Mouse (Mus musculus): ENCODE results near the gene Arid1b. TPM values are rescaled to one million over a fixed set of nuclear protein-coding genes. Genes with fewer than 3 reads are reported as not detected.

Arid1b gene
- total and polyA plus RNA-seq, 3 experiments: 6.1 to 12.4 (median 9.7) TPM

DNA sequence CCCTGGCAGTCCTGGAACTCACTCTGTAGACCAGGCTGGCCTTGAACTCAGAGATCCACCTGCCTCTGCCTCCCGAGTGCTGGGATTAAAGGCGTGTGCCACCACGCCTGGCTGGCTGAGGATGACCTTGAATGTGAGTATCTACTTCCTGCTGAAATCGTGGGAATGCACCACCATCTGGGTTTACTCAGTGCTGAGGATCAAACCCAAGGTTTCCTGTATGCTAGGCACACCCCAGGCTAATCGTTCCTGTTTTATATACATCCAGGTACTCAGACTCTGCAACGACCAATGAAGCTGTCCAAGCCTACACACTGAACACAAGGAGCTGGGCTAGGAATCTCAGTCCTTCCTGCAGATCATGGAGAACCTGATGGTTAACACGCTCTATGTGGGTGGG is 9.4 kb upstream of the Arid1b start:
- H3K9me3 ChIP-seq (replicated peaks; ENCODE audit: low read length): no peaks in the 10 kb centered on the region
- H3K4me3 ChIP-seq (replicated peaks in 1 of 3; ENCODE audit: low read depth in 2 of 3, low read length in 2 of 3, poor library complexity in 1 of 3): no peak overlapping the region
- peaks cover 4 to 7% of the 10 kb centered on the region in 2 experiments; a peak in 3 of 4 replicates for H3K4me1 ChIP-seq (ENCODE audit: control insufficient read depth in 1 of 2, insufficient read depth in 2 of 2)
- no peak for DNase-seq (ENCODE audit: extremely low read depth)
- H3K27me3 ChIP-seq (replicated peaks): peaks cover 2% of the 10 kb centered on the region
- dilution Hi-C loops (cut with MboI; ENCODE audit: extremely low pct_ligation_motif_present, extremely low pct_unique_long_range_greater_than_20kb, low sequenced_read_pairs): no loop called here
- H3K9ac ChIP-seq (ENCODE audit: insufficient read depth, low read depth): no peak overlapping the region
- no peaks in the 10 kb centered on the region for H3K36me3 ChIP-seq (replicated peaks in 1 of 2; ENCODE audit: control insufficient read depth in 1 of 2, insufficient read depth in 1 of 2, low read length in 1 of 2)
- H3K79me2 ChIP-seq (replicated peaks; ENCODE audit: control insufficient read depth, extremely low read depth, insufficient read depth, poor library complexity, severe bottlenecking): no peaks in the 10 kb centered on the region
- in situ Hi-C loops (cut with MboI; ENCODE audit: low pct_ligation_motif_present, low pct_unique_long_range_greater_than_20kb, low sequenced_read_pairs): no loop called here
- TF ChIP-seq RAD21 (IDR thresholded peaks at IDR 0.05; ENCODE audit: low read depth, low read length) (no peak), MEF2A (IDR thresholded peaks at IDR 0.05; ENCODE audit: borderline replicate concordance, low read depth, low read length) (no peak), MAX (IDR thresholded peaks at IDR 0.05; ENCODE audit: low read length) (no peak), USF1 (IDR thresholded peaks at IDR 0.05; ENCODE audit: low read depth, low read length) (no peak), E2F4 (IDR thresholded peaks at IDR 0.05; ENCODE audit: insufficient replicate concordance, low read depth, low read length) (no peak), MXI1 (IDR thresholded peaks at IDR 0.05; ENCODE audit: low read depth, low read length) (no peak), CHD2 (IDR thresholded peaks at IDR 0.05; ENCODE audit: low read length) (no peak), NELFE (IDR thresholded peaks at IDR 0.05; ENCODE audit: low read depth, low read length) (no peak), ELF1 (IDR thresholded peaks at IDR 0.05; ENCODE audit: low read depth, low read length) (no peak), POLR2A (IDR thresholded peaks at IDR 0.05; ENCODE audit: low read depth, low read length) (no peak), NRF1 (IDR thresholded peaks at IDR 0.05; ENCODE audit: low read depth, low read length) (no peak), TBP (conservative IDR thresholded peaks at IDR 0.05; ENCODE audit: low read depth, low read length) (no peak), TCF12 (IDR thresholded peaks at IDR 0.05; ENCODE audit: low read depth, low read length) (no peak), USF2 (conservative IDR thresholded peaks at IDR 0.05; ENCODE audit: low read depth, low read length) (no peak), CTCF (conservative IDR thresholded peaks at IDR 0.05 in 1 of 2, IDR thresholded peaks at IDR 0.05 in 1 of 2; ENCODE audit: low read depth in 2 of 2, low read length in 2 of 2) (no peak), GABPA (IDR thresholded peaks at IDR 0.05; ENCODE audit: insufficient replicate concordance, low read depth, low read length) (no peak), KAT2A (IDR thresholded peaks at IDR 0.05; ENCODE audit: insufficient replicate concordance, low read length) (no peak), EP300 (IDR thresholded peaks at IDR 0.05; ENCODE audit: low read length) (no peak), IRF4 (IDR thresholded peaks at IDR 0.05; ENCODE audit: low read depth, low read length) (no peak), JUN (IDR thresholded peaks at IDR 0.05; ENCODE audit: insufficient read depth, low read depth, low read length) (no peak)
- no peak overlapping the region for H3K4me2 ChIP-seq (ENCODE audit: insufficient read depth, low read depth, poor library complexity, severe bottlenecking)
- no peak overlapping the region for H3K27ac ChIP-seq (ENCODE audit: insufficient read depth, low read depth)

DNA sequence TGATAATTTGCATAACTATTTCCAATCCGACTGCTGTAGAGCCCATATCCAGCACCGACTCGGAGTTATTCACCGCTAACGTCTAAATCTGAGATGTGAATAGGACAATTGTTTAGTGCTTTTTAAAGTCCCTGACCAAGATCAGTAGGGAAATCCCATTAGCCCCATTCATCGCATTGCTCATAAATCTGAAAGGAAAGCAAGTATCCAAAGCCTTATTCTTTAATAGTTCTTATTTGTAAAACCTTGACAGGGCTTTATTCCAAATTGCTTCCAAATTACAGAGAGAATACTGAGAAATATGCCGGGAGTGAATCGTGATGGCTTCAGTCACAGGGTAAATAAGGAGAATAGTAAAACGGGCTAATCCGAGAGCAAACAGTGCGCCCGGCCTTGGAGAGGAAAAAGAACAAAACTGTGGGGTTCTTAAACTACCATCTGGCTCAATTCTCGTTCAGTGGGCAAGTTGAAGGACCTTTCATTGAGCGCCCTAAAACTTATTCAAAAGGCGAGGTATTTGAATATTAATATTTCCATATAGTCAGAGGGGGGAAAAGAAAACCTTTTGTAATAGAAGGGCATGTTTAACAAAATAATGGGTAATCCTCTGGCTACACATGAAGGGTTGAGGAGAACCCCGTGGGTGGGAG is 3.1 kb upstream of the Arid1b start:
- DNase-seq (ENCODE audit: extremely low read depth): no peak
- no peak overlapping the region for H3K4me2 ChIP-seq (ENCODE audit: insufficient read depth, low read depth, poor library complexity, severe bottlenecking)
- H3K4me1 ChIP-seq (ENCODE audit: control insufficient read depth in 1 of 2, insufficient read depth in 2 of 2): peaks cover 0 to 13% of the 10 kb centered on the region in 2 experiments; a peak in 2 of 4 replicates
- no peaks in the 10 kb centered on the region for H3K9me3 ChIP-seq (replicated peaks; ENCODE audit: low read length)
- no peaks in the 10 kb centered on the region for H3K36me3 ChIP-seq (replicated peaks in 1 of 2; ENCODE audit: control insufficient read depth in 1 of 2, insufficient read depth in 1 of 2, low read length in 1 of 2)
- no peaks in the 10 kb centered on the region for H3K27me3 ChIP-seq (replicated peaks)
- H3K9ac ChIP-seq (ENCODE audit: insufficient read depth, low read depth): no peak overlapping the region
- dilution Hi-C loops (cut with MboI; ENCODE audit: extremely low pct_ligation_motif_present, extremely low pct_unique_long_range_greater_than_20kb, low sequenced_read_pairs): no loop called here
- in situ Hi-C loops (cut with MboI; ENCODE audit: low pct_ligation_motif_present, low pct_unique_long_range_greater_than_20kb, low sequenced_read_pairs): no loop called here
- H3K79me2 ChIP-seq (replicated peaks; ENCODE audit: control insufficient read depth, extremely low read depth, insufficient read depth, poor library complexity, severe bottlenecking): no peaks in the 10 kb centered on the region
- H3K4me3 ChIP-seq (replicated peaks in 1 of 3; ENCODE audit: low read depth in 2 of 3, low read length in 2 of 3, poor library complexity in 1 of 3): no peak overlapping the region
- H3K27ac ChIP-seq (ENCODE audit: insufficient read depth, low read depth): no peak overlapping the region
- TF ChIP-seq KAT2A (IDR thresholded peaks at IDR 0.05; ENCODE audit: insufficient replicate concordance, low read length) (no peak), MEF2A (IDR thresholded peaks at IDR 0.05; ENCODE audit: borderline replicate concordance, low read depth, low read length) (no peak), ZKSCAN1 (IDR thresholded peaks at IDR 0.05; ENCODE audit: borderline replicate concordance, low read depth, low read length) (no peak), RAD21 (IDR thresholded peaks at IDR 0.05; ENCODE audit: low read depth, low read length) (no peak), POLR2A (IDR thresholded peaks at IDR 0.05; ENCODE audit: low read depth, low read length) (no peak), MYC (IDR thresholded peaks at IDR 0.05; ENCODE audit: low read depth, low read length) (no peak)

Data from CH12.LX (cell line).